Mouse (Mus musculus) kidney, adult 2 months (tissue): Measurements from ENCODE around the gene Tubal3. TPM values are rescaled to one million over a fixed set of nuclear protein-coding genes. Genes with fewer than 3 reads are reported as not detected.

ENCODE experiments used
- DNase-seq: peaks from one replicate; pipeline ENCODE4 v3.0.0; 2021
- H3K27ac ChIP-seq: fragments of 200-500 bp; 2 replicates; pipeline ENCODE4 v1.5.1; 2012; ENCODE audit warnings: low read depth, low read length, control low read depth, inconsistent platforms; ENCODE audit not compliant: insufficient read depth
- H3K27me3 ChIP-seq: fragments of 200-500 bp; replicated peaks from 2 replicates; pipeline ENCODE4 v1.6.1; 2012; ENCODE audit warnings: mild to moderate bottlenecking, moderate library complexity, low read length, inconsistent platforms; ENCODE audit not compliant: control insufficient read depth, insufficient read depth
- H3K36me3 ChIP-seq: fragments of 200-500 bp; 2 replicates; pipeline ENCODE4 v1.6.1; 2012; ENCODE audit warnings: mild to moderate bottlenecking, moderate library complexity, low read length, inconsistent platforms; ENCODE audit not compliant: control insufficient read depth, insufficient read depth
- H3K4me1 ChIP-seq: fragments of 200-500 bp; 2 replicates; pipeline ENCODE4 v1.6.1; 2011; ENCODE audit warnings: low read length; ENCODE audit not compliant: control insufficient read depth, insufficient read depth
- H3K4me3 ChIP-seq: fragments of 200-500 bp; 2 replicates; pipeline ENCODE4 v1.5.1; 2011; ENCODE audit warnings: mild to moderate bottlenecking, low read depth, low read length, control low read depth; ENCODE audit not compliant: insufficient read depth
- CTCF ChIP-seq: fragments of 200-500 bp; conservative IDR thresholded peaks from 2 replicates; pipeline ENCODE4 v1.5.1; 2011; ENCODE audit warnings: low read depth, mild to moderate bottlenecking, control low read depth, low read length, moderate library complexity, mixed read lengths; ENCODE audit not compliant: insufficient read depth, insufficient read length
- POLR2A ChIP-seq: fragments of 200-500 bp; IDR thresholded peaks from one replicate; pipeline ENCODE4 v1.6.1; 2011; ENCODE audit warnings: low read depth, low read length, control low read depth
- WGBS: fragments of 180-500 bp; shearing (Covaris S2); methylation state at CpG from one replicate; pipeline ENCODE4 v1.1.7; 2018; 5-methylcytosine and 5-hydroxymethylcytosine counted together
- polyA plus RNA-seq: library from polyadenylated mRNA; depleted of rRNA; stranded (reverse); fragments of >200 nt; gene quantifications from 2 replicates; pipeline ENCODE4 v1.2.3, GENCODE M21; 2012

The Tubal3 gene
- polyA plus RNA-seq, 1 experiment = not detected

- DNase-seq = no peak
- TF ChIP-seq POLR2A = no peak
- no peak for TF ChIP-seq CTCF
- Histone ChIP-seq H3K4me1 (no peaks in the 10 kb centered on the region), H3K36me3 (no peaks in the 10 kb centered on the region), H3K27me3 (no peaks in the 10 kb centered on the region), H3K27ac (no peak overlapping the region), H3K4me3 (no peak overlapping the region)
- 84% methylated on average over 5 of the region's 5 CpGs for WGBS
Observed at GRCm38 (mm10) chr13:3924483-3924882, 6.4 kb downstream of the Tubal3 start.

GRCm38 (mm10) chr13:3925632-3926031 lies 7.6 kb downstream of the Tubal3 start:
- Histone ChIP-seq H3K4me3 (no peak overlapping the region), H3K4me1 (no peaks in the 10 kb centered on the region), H3K27ac (no peak overlapping the region), H3K27me3 (no peaks in the 10 kb centered on the region), H3K36me3 (no peaks in the 10 kb centered on the region)
- DNase-seq = no peak
- 70% methylated on average over 6 of the region's 6 CpGs for WGBS
- TF ChIP-seq POLR2A (no peak), CTCF (no peak)

GRCm38 (mm10) chr13:3926046-3926445 lies 8.0 kb downstream of the Tubal3 start:
- no peaks in the 10 kb centered on the region for H3K4me1 ChIP-seq
- no peak overlapping the region for H3K4me3 ChIP-seq
- no peak for DNase-seq
- TF ChIP-seq POLR2A = no peak
- no peak for TF ChIP-seq CTCF
- no peaks in the 10 kb centered on the region for H3K27me3 ChIP-seq
- no peak overlapping the region for H3K27ac ChIP-seq
- WGBS = 80% methylated on average over 6 of the region's 6 CpGs
- no peaks in the 10 kb centered on the region for H3K36me3 ChIP-seq

GRCm38 (mm10) chr13:3944699-3945098 lies 26.6 kb downstream of the Tubal3 start:
- 30% methylated on average over 7 of the region's 7 CpGs for WGBS
- Histone ChIP-seq H3K36me3 (no peaks in the 10 kb centered on the region), H3K27ac (no peak overlapping the region), H3K4me1 (no peaks in the 10 kb centered on the region), H3K27me3 (no peaks in the 10 kb centered on the region), H3K4me3 (no peak overlapping the region)
- TF ChIP-seq CTCF (no peak), POLR2A (no peak)
- DNase-seq = peak; percentile 5

- Histone ChIP-seq H3K36me3 (no peaks in the 10 kb centered on the region), H3K27ac (no peak within 1 kb of the TSS), H3K4me3 (no peak within 1 kb of the TSS), H3K27me3 (no peaks in the 10 kb centered on the region), H3K4me1 (no peaks in the 10 kb centered on the region)
- DNase-seq = no peak
- 45% methylated on average over 2 of the region's 2 CpGs for WGBS
- TF ChIP-seq CTCF (no peak), POLR2A (no peak)
Observed at GRCm38 (mm10) chr13:3945249-3945648, 27.2 kb downstream of the Tubal3 start, which contains the start of gene Ucn3. Gene Ucn3, minus strand, starts transcription at chr13:3945349.

- 82% methylated on average over 4 of the region's 4 CpGs for WGBS
- H3K27ac ChIP-seq = no peak overlapping the region
- no peak overlapping the region for H3K4me3 ChIP-seq
- DNase-seq = no peak
- no peak for TF ChIP-seq POLR2A
- TF ChIP-seq CTCF = no peak
- no peaks in the 10 kb centered on the region for H3K27me3 ChIP-seq
- H3K36me3 ChIP-seq = no peaks in the 10 kb centered on the region
- H3K4me1 ChIP-seq = no peaks in the 10 kb centered on the region
Observed at GRCm38 (mm10) chr13:3947267-3947666, 29.2 kb downstream of the Tubal3 start.

GRCm38 (mm10) chr13:3949477-3949876 lies 31.4 kb downstream of the Tubal3 start:
- no peak for DNase-seq
- Histone ChIP-seq H3K4me1 (no peaks in the 10 kb centered on the region), H3K27me3 (no peaks in the 10 kb centered on the region), H3K36me3 (no peaks in the 10 kb centered on the region), H3K27ac (no peak overlapping the region), H3K4me3 (no peak overlapping the region)
- TF ChIP-seq POLR2A = no peak
- TF ChIP-seq CTCF = no peak
- WGBS = 90% methylated on average over 4 of the region's 4 CpGs
